Mouse (Mus musculus) liver, embryonic 13.5 days (tissue): ENCODE data around the gene Cacna1h. TPM values are rescaled to one million over a fixed set of nuclear protein-coding genes. Genes with fewer than 3 reads are reported as not detected.

Source experiments
- ATAC-seq: fragments of 200-750 bp; cut with Nextera tagmentation; 2 replicates; pipeline ENCODE4 v1.8.0; 2017; ENCODE audit warnings: low read depth, mild to moderate bottlenecking, moderate number of reproducible peaks, moderate library complexity
- DNase-seq: peaks from one replicate; pipeline ENCODE4 v3.0.0; 2022
- H3K27ac ChIP-seq: fragments of 300-500 bp; sonication (generic); 2 replicates; pipeline ENCODE4 v1.5.1; 2015; ENCODE audit warnings: moderate library complexity, mild to moderate bottlenecking, inconsistent platforms
- H3K27me3 ChIP-seq: fragments of 300-500 bp; sonication (generic); 2 replicates; pipeline ENCODE4 v1.6.1; 2015; ENCODE audit warnings: mild to moderate bottlenecking, inconsistent platforms
- H3K36me3 ChIP-seq: fragments of 300-500 bp; sonication (generic); 2 replicates; pipeline ENCODE4 v1.6.1; 2015; ENCODE audit warnings: mild to moderate bottlenecking, inconsistent platforms
- H3K4me1 ChIP-seq: fragments of 300-500 bp; sonication (generic); replicated peaks from 2 replicates; pipeline ENCODE4 v1.6.1; 2015; ENCODE audit warnings: inconsistent platforms
- H3K4me2 ChIP-seq: fragments of 300-500 bp; sonication (generic); 2 replicates; pipeline ENCODE4 v1.6.1; 2015; ENCODE audit warnings: inconsistent platforms, mild to moderate bottlenecking, moderate library complexity
- H3K4me3 ChIP-seq: fragments of 300-500 bp; sonication (generic); replicated peaks from 2 replicates; pipeline ENCODE4 v1.5.1; 2015; ENCODE audit warnings: mild to moderate bottlenecking, inconsistent platforms
- H3K9ac ChIP-seq: fragments of 300-500 bp; sonication (generic); 2 replicates; pipeline ENCODE4 v1.6.1; 2015; ENCODE audit warnings: mild to moderate bottlenecking, inconsistent platforms
- H3K9me3 ChIP-seq: fragments of 300-500 bp; sonication (generic); replicated peaks from 2 replicates; pipeline ENCODE4 v1.6.1; 2016; ENCODE audit warnings: inconsistent platforms
- WGBS: fragments of 180-500 bp; shearing (Covaris S2); methylation state at CpG from one replicate; pipeline ENCODE4 v1.1.7; 2015; ENCODE audit not compliant: insufficient replicate concordance; 5-methylcytosine and 5-hydroxymethylcytosine counted together
- polyA plus RNA-seq: library from polyadenylated mRNA; unstranded; fragments of >200 nt; fragmentation: Nextera tagmentation; extraction: Ambion mirVana; gene quantifications from 2 replicates; pipeline ENCODE4 v1.2.1, GENCODE M21; 2015

The Cacna1h gene
- polyA plus RNA-seq, 1 experiment from 2014 or later: 0.39 TPM

GRCm38 (mm10) chr17:25418926-25419325 is 14.7 kb downstream of the Cacna1h start:
- Histone ChIP-seq H3K9ac (no peak overlapping the region), H3K27me3 (no peaks in the 10 kb centered on the region), H3K4me1 (peaks cover 14% of the 10 kb centered on the region), H3K27ac (no peak overlapping the region), H3K4me2 (no peak overlapping the region), H3K4me3 (no peak overlapping the region), H3K9me3 (no peaks in the 10 kb centered on the region), H3K36me3 (no peaks in the 10 kb centered on the region)
- DNase-seq (no peak), ATAC-seq (no peak)
- WGBS: 49% methylated on average over 9 of the region's 9 CpGs

GRCm38 (mm10) chr17:25417990-25418389 is 15.6 kb downstream of the Cacna1h start:
- H3K27me3 ChIP-seq: no peaks in the 10 kb centered on the region
- H3K36me3 ChIP-seq: no peaks in the 10 kb centered on the region
- 58% methylated on average over 6 of the region's 6 CpGs for WGBS
- no peak for DNase-seq
- H3K4me2 ChIP-seq: no peak overlapping the region
- no peak for ATAC-seq
- H3K27ac ChIP-seq: no peak overlapping the region
- H3K9ac ChIP-seq: no peak overlapping the region
- peaks cover 14% of the 10 kb centered on the region for H3K4me1 ChIP-seq
- no peak overlapping the region for H3K4me3 ChIP-seq
- no peaks in the 10 kb centered on the region for H3K9me3 ChIP-seq

- DNase-seq (no peak), ATAC-seq (no peak)
- no peaks in the 10 kb centered on the region for H3K36me3 ChIP-seq
- H3K27me3 ChIP-seq: no peaks in the 10 kb centered on the region
- no peak overlapping the region for H3K4me2 ChIP-seq
- no peak overlapping the region for H3K4me3 ChIP-seq
- no peak overlapping the region for H3K27ac ChIP-seq
- no peak overlapping the region for H3K9ac ChIP-seq
- H3K9me3 ChIP-seq: no peaks in the 10 kb centered on the region
- H3K4me1 ChIP-seq: peaks cover 14% of the 10 kb centered on the region
- 31% methylated on average over 3 of the region's 3 CpGs for WGBS
These were observed 17.4 kb downstream of the Cacna1h start for GRCm38 (mm10) chr17:25416219-25416618.

- H3K4me3 ChIP-seq: no peak overlapping the region
- no peak overlapping the region for H3K27ac ChIP-seq
- DNase-seq (no peak), ATAC-seq (no peak)
- peaks cover 14% of the 10 kb centered on the region for H3K4me1 ChIP-seq
- H3K9ac ChIP-seq: no peak overlapping the region
- no peaks in the 10 kb centered on the region for H3K9me3 ChIP-seq
- H3K4me2 ChIP-seq: no peak overlapping the region
- WGBS: 27% methylated on average over 6 of the region's 6 CpGs
- H3K27me3 ChIP-seq: no peaks in the 10 kb centered on the region
- no peaks in the 10 kb centered on the region for H3K36me3 ChIP-seq
These were observed 18.1 kb downstream of the Cacna1h start for GRCm38 (mm10) chr17:25415421-25415913.

- Histone ChIP-seq H3K4me2 (no peak overlapping the region), H3K27me3 (no peaks in the 10 kb centered on the region), H3K9me3 (no peaks in the 10 kb centered on the region), H3K4me1 (peaks cover 14% of the 10 kb centered on the region), H3K27ac (no peak overlapping the region), H3K36me3 (no peaks in the 10 kb centered on the region), H3K4me3 (no peak overlapping the region), H3K9ac (no peak overlapping the region)
- WGBS: 30% methylated on average over 3 of the region's 3 CpGs
- DNase-seq (no peak), ATAC-seq (no peak)
These were observed 18.7 kb downstream of the Cacna1h start for GRCm38 (mm10) chr17:25414917-25415316.

GRCm38 (mm10) chr17:25414209-25414608 is 19.4 kb downstream of the Cacna1h start:
- Histone ChIP-seq H3K4me2 (no peak overlapping the region), H3K36me3 (no peaks in the 10 kb centered on the region), H3K27me3 (no peaks in the 10 kb centered on the region), H3K4me1 (peaks cover 14% of the 10 kb centered on the region), H3K4me3 (no peak overlapping the region), H3K27ac (no peak overlapping the region), H3K9me3 (no peaks in the 10 kb centered on the region), H3K9ac (no peak overlapping the region)
- no peak for ATAC-seq
- WGBS: 48% methylated on average over 4 of the region's 4 CpGs
- DNase-seq: no peak

GRCm38 (mm10) chr17:25411251-25411650 is 22.3 kb downstream of the Cacna1h start:
- WGBS: 27% methylated on average over 4 of the region's 4 CpGs
- no peaks in the 10 kb centered on the region for H3K27me3 ChIP-seq
- no peak overlapping the region for H3K4me2 ChIP-seq
- no peak for DNase-seq
- no peaks in the 10 kb centered on the region for H3K9me3 ChIP-seq
- H3K27ac ChIP-seq: no peak overlapping the region
- no peak overlapping the region for H3K9ac ChIP-seq
- H3K36me3 ChIP-seq: no peaks in the 10 kb centered on the region
- H3K4me1 ChIP-seq: peaks cover 19% of the 10 kb centered on the region
- no peak for ATAC-seq
- no peak overlapping the region for H3K4me3 ChIP-seq

- H3K9me3 ChIP-seq: no peaks in the 10 kb centered on the region
- peaks cover 19% of the 10 kb centered on the region for H3K4me1 ChIP-seq
- H3K4me3 ChIP-seq: no peak overlapping the region
- H3K4me2 ChIP-seq: no peak overlapping the region
- 28% methylated on average over 7 of the region's 7 CpGs for WGBS
- H3K27me3 ChIP-seq: no peaks in the 10 kb centered on the region
- ATAC-seq (no peak), DNase-seq (no peak)
- no peaks in the 10 kb centered on the region for H3K36me3 ChIP-seq
- H3K27ac ChIP-seq: no peak overlapping the region
- H3K9ac ChIP-seq: no peak overlapping the region
These were observed 22.8 kb downstream of the Cacna1h start for GRCm38 (mm10) chr17:25410786-25411185.

- DNase-seq (no peak), ATAC-seq (no peak)
- no peaks in the 10 kb centered on the region for H3K36me3 ChIP-seq
- no peak overlapping the region for H3K9ac ChIP-seq
- no peak overlapping the region for H3K27ac ChIP-seq
- peaks cover 22% of the 10 kb centered on the region for H3K4me1 ChIP-seq
- H3K9me3 ChIP-seq: no peaks in the 10 kb centered on the region
- H3K27me3 ChIP-seq: no peaks in the 10 kb centered on the region
- no peak overlapping the region for H3K4me2 ChIP-seq
- 44% methylated on average over 6 of the region's 6 CpGs for WGBS
- no peak overlapping the region for H3K4me3 ChIP-seq
These were observed 23.4 kb downstream of the Cacna1h start for GRCm38 (mm10) chr17:25410180-25410579.

GRCm38 (mm10) chr17:25409621-25410020 is 24.0 kb downstream of the Cacna1h start:
- no peaks in the 10 kb centered on the region for H3K36me3 ChIP-seq
- H3K9me3 ChIP-seq: no peaks in the 10 kb centered on the region
- H3K4me2 ChIP-seq: no peak overlapping the region
- no peaks in the 10 kb centered on the region for H3K27me3 ChIP-seq
- H3K9ac ChIP-seq: no peak overlapping the region
- ATAC-seq (no peak), DNase-seq (no peak)
- WGBS: 65% methylated on average over 7 of the region's 7 CpGs
- no peak overlapping the region for H3K27ac ChIP-seq
- peaks cover 26% of the 10 kb centered on the region for H3K4me1 ChIP-seq
- H3K4me3 ChIP-seq: no peak overlapping the region

- Histone ChIP-seq H3K4me2 (no peak overlapping the region), H3K9ac (no peak overlapping the region), H3K36me3 (no peaks in the 10 kb centered on the region), H3K9me3 (no peaks in the 10 kb centered on the region), H3K27ac (no peak overlapping the region), H3K27me3 (no peaks in the 10 kb centered on the region), H3K4me1 (peaks cover 26% of the 10 kb centered on the region), H3K4me3 (no peak overlapping the region)
- DNase-seq (no peak), ATAC-seq (no peak)
- WGBS: 55% methylated on average over 7 of the region's 7 CpGs
These were observed 25.1 kb downstream of the Cacna1h start for GRCm38 (mm10) chr17:25408302-25408999.

- Histone ChIP-seq H3K4me3 (no peak overlapping the region), H3K27me3 (no peaks in the 10 kb centered on the region), H3K36me3 (no peaks in the 10 kb centered on the region), H3K9me3 (no peaks in the 10 kb centered on the region), H3K4me2 (no peak overlapping the region), H3K9ac (no peak overlapping the region), H3K4me1 (peaks cover 26% of the 10 kb centered on the region), H3K27ac (no peak overlapping the region)
- 53% methylated on average over 4 of the region's 4 CpGs for WGBS
- DNase-seq (no peak), ATAC-seq (no peak)
These were observed 26.2 kb downstream of the Cacna1h start for GRCm38 (mm10) chr17:25407352-25407751.
